Mouse (Mus musculus): ENCODE results near the gene Ptger2. TPM values are rescaled to one million over a fixed set of nuclear protein-coding genes. Genes with fewer than 3 reads are reported as not detected.

The Ptger2 gene
- total RNA-seq, 2 experiments from 2014 or later: 0.15 to 0.19 TPM

GRCm38 (mm10) chr14:45049689-45050418 is 61.9 kb downstream of the Ptger2 start:
- peak; percentile 6 for DNase-seq

- DNase-seq: no peak
Measured at GRCm38 (mm10) chr14:45050419-45050776, 62.4 kb downstream of the Ptger2 start.

GRCm38 (mm10) chr14:45051116-45051515 is 63.1 kb downstream of the Ptger2 start:
- DNase-seq: no peak

Small RNAs within 50 kb of the gene (microRNA-seq; reads per million reads assigned to microRNA genes)
- 0 reads per million in 2 experiments for gene Mir327 (ENCODE audit: borderline replicate concordance in 2 of 2)

Other genes starting within 250 kb of the Ptger2 start
- not detected for gene Gm8267, start 237.9 kb upstream of the Ptger2 start, total RNA-seq (2021)
- not detected for gene Ptgdr, start 128.8 kb upstream of the Ptger2 start, total RNA-seq (2021)
- 1 to 10 TPM; 1.7 to 3.0 TPM for gene Gpr137c, start 231.5 kb downstream of the Ptger2 start, total RNA-seq (2021)
- 1 to 10 TPM; 6.4 to 7.5 TPM for gene Txndc16, start 232.1 kb downstream of the Ptger2 start, total RNA-seq (2021)

All from gastrocnemius, postnatal 25 days (tissue).